Mouse (Mus musculus) stomach, postnatal 0 days (tissue): ENCODE data around the gene Riok1.

Experiments
- CTCF ChIP-seq: IDR thresholded peaks from 2 replicates; pipeline ENCODE4 v1.5.1; 2016; ENCODE audit warnings: antibody characterized with exemption, low read depth, mild to moderate bottlenecking, moderate library complexity
- EP300 ChIP-seq: optimal IDR thresholded peaks from 2 replicates; pipeline ENCODE3; 2016; ENCODE audit warnings: antibody characterized with exemption

DNA sequence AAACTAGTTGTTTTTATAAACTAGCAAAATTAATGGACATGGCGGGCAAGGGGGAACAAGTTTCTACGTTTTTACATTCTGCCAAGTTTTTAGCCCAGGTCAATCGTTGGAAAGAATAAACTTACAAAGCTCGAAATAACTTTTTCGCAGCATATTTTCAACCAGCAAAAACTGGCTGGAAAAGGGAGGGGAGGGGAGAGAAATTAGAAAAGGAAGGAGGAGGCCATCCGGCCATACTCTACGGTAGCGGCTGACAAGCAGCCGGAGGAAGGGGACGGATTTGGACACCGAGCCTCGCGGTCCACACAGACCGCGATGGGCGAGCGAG lies 43.5 kb upstream of the Riok1 start:
- no peak for TF ChIP-seq CTCF
- no peak for TF ChIP-seq EP300
